Mouse (Mus musculus) left cerebral cortex, adult 11 months (tissue): ENCODE measurements around the gene Gm37419.

Source experiments
- DNase-seq: peaks from one replicate; pipeline ENCODE4 v3.0.0; 2022; ENCODE audit warnings: low spot score

Gene Gm37419

GRCm38 (mm10) chr16:23979446-23979845 is 8.8 kb upstream of the Gm37419 start:
- no peak for DNase-seq

- DNase-seq = no peak
Observed at GRCm38 (mm10) chr16:23980201-23980870, 7.9 kb upstream of the Gm37419 start.

GRCm38 (mm10) chr16:23980991-23981720 is 7.1 kb upstream of the Gm37419 start:
- no peak for DNase-seq

GRCm38 (mm10) chr16:23981925-23982851 is 6.1 kb upstream of the Gm37419 start:
- peak; percentile 75 for DNase-seq

GRCm38 (mm10) chr16:23982891-23983588 is 5.2 kb upstream of the Gm37419 start:
- DNase-seq = no peak

GRCm38 (mm10) chr16:23984183-23984582 is 4.1 kb upstream of the Gm37419 start:
- peak; percentile 83 for DNase-seq

GRCm38 (mm10) chr16:23984760-23985466 is 3.4 kb upstream of the Gm37419 start:
- no peak for DNase-seq

- DNase-seq = no peak
Observed at GRCm38 (mm10) chr16:23985467-23985861, 2.8 kb upstream of the Gm37419 start.

- DNase-seq = no peak
Observed at GRCm38 (mm10) chr16:23986176-23986575, 2.1 kb upstream of the Gm37419 start.

GRCm38 (mm10) chr16:23986871-23987270 is 1.4 kb upstream of the Gm37419 start:
- no peak for DNase-seq

- no peak for DNase-seq
Observed at GRCm38 (mm10) chr16:23987341-23988156, 733 bp upstream of the Gm37419 start.

GRCm38 (mm10) chr16:23988157-23988465 is 171 bp upstream of the Gm37419 start:
- DNase-seq = no peak

GRCm38 (mm10) chr16:23989209-23990160 is 1.2 kb downstream of the Gm37419 start:
- no peak for DNase-seq

- no peak for DNase-seq
Observed at GRCm38 (mm10) chr16:23990161-23990970, 2.1 kb downstream of the Gm37419 start.

- peak; percentile 73 for DNase-seq
Observed at GRCm38 (mm10) chr16:23991170-23991569, 2.9 kb downstream of the Gm37419 start.

- DNase-seq = no peak
Observed at GRCm38 (mm10) chr16:23991846-23992580, 3.7 kb downstream of the Gm37419 start.
